Mouse (Mus musculus) testis, adult 2 months (tissue): ENCODE results near the gene Ak1. TPM values are rescaled to one million over a fixed set of nuclear protein-coding genes. Genes with fewer than 3 reads are reported as not detected.

ENCODE experiments used
- H3K27ac ChIP-seq: fragments of 200-500 bp; 2 replicates; pipeline ENCODE4 v1.5.1; 2012; ENCODE audit warnings: low read depth, low read length; ENCODE audit not compliant: control insufficient read depth, insufficient read depth
- H3K27me3 ChIP-seq: fragments of 200-500 bp; 2 replicates; pipeline ENCODE4 v1.6.1; 2012; ENCODE audit warnings: mild to moderate bottlenecking, low read length, moderate library complexity; ENCODE audit not compliant: control insufficient read depth, insufficient read depth
- H3K36me3 ChIP-seq: fragments of 200-500 bp; 2 replicates; pipeline ENCODE4 v1.6.1; 2012; ENCODE audit warnings: mild to moderate bottlenecking, low read length; ENCODE audit not compliant: control insufficient read depth, insufficient read depth
- H3K4me1 ChIP-seq: fragments of 200-500 bp; 2 replicates; pipeline ENCODE4 v1.6.1; 2012; ENCODE audit warnings: low read length; ENCODE audit not compliant: control insufficient read depth, insufficient read depth
- H3K4me3 ChIP-seq: fragments of 200-500 bp; 2 replicates; pipeline ENCODE4 v1.5.1; 2012; ENCODE audit warnings: low read depth, mild to moderate bottlenecking, low read length, moderate library complexity, mixed read lengths; ENCODE audit not compliant: control insufficient read depth
- CTCF ChIP-seq: fragments of 200-500 bp; IDR thresholded peaks from 2 replicates; pipeline ENCODE4 v1.5.1; 2012; ENCODE audit warnings: low read depth, mild to moderate bottlenecking, inconsistent platforms, low read length, moderate library complexity; ENCODE audit not compliant: control insufficient read depth, insufficient read depth, insufficient replicate concordance
- POLR2A ChIP-seq: fragments of 200-500 bp; IDR thresholded peaks from 2 replicates; pipeline ENCODE4 v1.6.1; 2012; ENCODE audit warnings: low read depth, mild to moderate bottlenecking, inconsistent platforms, low read length, moderate library complexity; ENCODE audit not compliant: control insufficient read depth
- polyA plus RNA-seq: library from polyadenylated mRNA; depleted of rRNA; stranded (reverse); fragments of >200 nt; gene quantifications from 2 replicates; pipeline ENCODE4 v1.2.3, GENCODE M21; 2012

Gene Ak1
- polyA plus RNA-seq, 1 experiment: 172 TPM

GRCm38 (mm10) chr2:32671147-32671546, 49.6 kb downstream of the Ak1 start:
- TF ChIP-seq POLR2A (no peak), CTCF (no peak)
- Histone ChIP-seq H3K36me3 (no peaks in the 10 kb centered on the region), H3K27ac (no peak overlapping the region), H3K4me3 (no peak overlapping the region), H3K4me1 (no peaks in the 10 kb centered on the region), H3K27me3 (no peaks in the 10 kb centered on the region)

- no peaks in the 10 kb centered on the region for H3K27me3 ChIP-seq
- no peak overlapping the region for H3K27ac ChIP-seq
- no peak overlapping the region for H3K4me3 ChIP-seq
- H3K36me3 ChIP-seq: no peaks in the 10 kb centered on the region
- H3K4me1 ChIP-seq: no peaks in the 10 kb centered on the region
- no peak for TF ChIP-seq CTCF
- TF ChIP-seq POLR2A: no peak
Observed at GRCm38 (mm10) chr2:32671907-32672595, 50.5 kb downstream of the Ak1 start.

GRCm38 (mm10) chr2:32673176-32673917, 51.8 kb downstream of the Ak1 start:
- TF ChIP-seq CTCF: no peak
- TF ChIP-seq POLR2A: no peak
- Histone ChIP-seq H3K27me3 (no peaks in the 10 kb centered on the region), H3K27ac (no peak overlapping the region), H3K4me1 (no peaks in the 10 kb centered on the region), H3K4me3 (no peak overlapping the region), H3K36me3 (no peaks in the 10 kb centered on the region)

GRCm38 (mm10) chr2:32676821-32677220, 55.3 kb downstream of the Ak1 start:
- TF ChIP-seq POLR2A (no peak), CTCF (no peak)
- H3K36me3 ChIP-seq: no peaks in the 10 kb centered on the region
- no peak overlapping the region for H3K4me3 ChIP-seq
- peaks cover 3% of the 10 kb centered on the region; the same call in 1 of the 2 replicates for H3K4me1 ChIP-seq
- no peak overlapping the region for H3K27ac ChIP-seq
- H3K27me3 ChIP-seq: no peaks in the 10 kb centered on the region

GRCm38 (mm10) chr2:32677683-32678082, 56.1 kb downstream of the Ak1 start:
- peaks cover 3% of the 10 kb centered on the region; the same call in 1 of the 2 replicates for H3K4me1 ChIP-seq

GRCm38 (mm10) chr2:32680051-32680451, 58.5 kb downstream of the Ak1 start:
- no peak overlapping the region for H3K27ac ChIP-seq
- H3K36me3 ChIP-seq: no peaks in the 10 kb centered on the region; the same call in 1 of the 2 replicates
- H3K27me3 ChIP-seq: no peaks in the 10 kb centered on the region
- H3K4me1 ChIP-seq: peaks cover 3% of the 10 kb centered on the region; the same call in 1 of the 2 replicates
- no peak overlapping the region for H3K4me3 ChIP-seq
- TF ChIP-seq POLR2A (no peak), CTCF (no peak)

More at GRCm38 (mm10) chr2:32677683-32678082, 56.1 kb downstream of the Ak1 start:
- Histone ChIP-seq H3K4me3 (no peak overlapping the region), H3K36me3 (no peaks in the 10 kb centered on the region), H3K27me3 (no peaks in the 10 kb centered on the region), H3K27ac (no peak overlapping the region)
- TF ChIP-seq CTCF: no peak
- no peak for TF ChIP-seq POLR2A

- TF ChIP-seq CTCF (no peak), POLR2A (no peak)
Observed at GRCm38 (mm10) chr2:32680961-32681650, 59.5 kb downstream of the Ak1 start.

More at GRCm38 (mm10) chr2:32680961-32681650, 59.5 kb downstream of the Ak1 start:
- H3K4me1 ChIP-seq: peaks cover 3% of the 10 kb centered on the region; the same call in 1 of the 2 replicates
- no peaks in the 10 kb centered on the region; the same call in 1 of the 2 replicates for H3K36me3 ChIP-seq
- H3K4me3 ChIP-seq: peak overlapping the region; percentile 52
- no peak overlapping the region for H3K27ac ChIP-seq
- H3K27me3 ChIP-seq: no peaks in the 10 kb centered on the region
